Mouse (Mus musculus) limb, embryonic 13.5 days (tissue): ENCODE results near the gene Gatad1. TPM values are rescaled to one million over a fixed set of nuclear protein-coding genes. Genes with fewer than 3 reads are reported as not detected.

Source experiments
- ATAC-seq: fragments of 200-750 bp; cut with Nextera tagmentation; 2 replicates; pipeline ENCODE4 v1.8.0; 2017; ENCODE audit warnings: low read depth, moderate number of reproducible peaks, moderate TSS enrichment; ENCODE audit not compliant: low FRiP score
- H3K27ac ChIP-seq: fragments of 300-500 bp; sonication (generic); 2 replicates; pipeline ENCODE4 v1.5.1; 2015; ENCODE audit warnings: inconsistent platforms, mild to moderate bottlenecking, moderate library complexity
- H3K27me3 ChIP-seq: fragments of 300-500 bp; sonication (generic); 2 replicates; pipeline ENCODE4 v1.6.1; 2015; ENCODE audit warnings: mild to moderate bottlenecking, inconsistent platforms
- H3K36me3 ChIP-seq: fragments of 300-500 bp; sonication (generic); 2 replicates; pipeline ENCODE4 v1.6.1; 2015; ENCODE audit warnings: inconsistent platforms, mild to moderate bottlenecking, moderate library complexity
- H3K4me1 ChIP-seq: fragments of 300-500 bp; sonication (generic); 2 replicates; pipeline ENCODE4 v1.6.1; 2015; ENCODE audit warnings: inconsistent platforms
- H3K4me2 ChIP-seq: fragments of 300-500 bp; sonication (generic); replicated peaks from 2 replicates; pipeline ENCODE4 v1.6.1; 2015; ENCODE audit warnings: inconsistent platforms, mild to moderate bottlenecking, moderate library complexity
- H3K4me3 ChIP-seq: fragments of 300-500 bp; sonication (generic); 2 replicates; pipeline ENCODE4 v1.5.1; 2015; ENCODE audit warnings: moderate library complexity, mild to moderate bottlenecking, inconsistent platforms
- H3K9ac ChIP-seq: fragments of 300-500 bp; sonication (generic); 2 replicates; pipeline ENCODE4 v1.6.1; 2015; ENCODE audit warnings: mild to moderate bottlenecking, inconsistent platforms
- H3K9me3 ChIP-seq: fragments of 300-500 bp; sonication (generic); 2 replicates; pipeline ENCODE4 v1.6.1; 2016; ENCODE audit warnings: inconsistent platforms
- WGBS: fragments of 180-500 bp; shearing (Covaris S2); methylation state at CpG from one replicate; pipeline ENCODE4 v1.1.7; 2015; 5-methylcytosine and 5-hydroxymethylcytosine counted together
- microRNA-seq: library from miRNA; unstranded; fragments of <30 nt; microRNA quantifications from one replicate; pipeline ENCODE4, GENCODE M21; 2016
- polyA plus RNA-seq: library from polyadenylated mRNA; unstranded; fragments of >200 nt; fragmentation: Nextera tagmentation; extraction: Ambion mirVana; gene quantifications from 2 replicates; pipeline ENCODE4 v1.2.1, GENCODE M21; 2015

Gene Gatad1
- polyA plus RNA-seq, 1 experiment from 2014 or later = 60.8 TPM

DNA sequence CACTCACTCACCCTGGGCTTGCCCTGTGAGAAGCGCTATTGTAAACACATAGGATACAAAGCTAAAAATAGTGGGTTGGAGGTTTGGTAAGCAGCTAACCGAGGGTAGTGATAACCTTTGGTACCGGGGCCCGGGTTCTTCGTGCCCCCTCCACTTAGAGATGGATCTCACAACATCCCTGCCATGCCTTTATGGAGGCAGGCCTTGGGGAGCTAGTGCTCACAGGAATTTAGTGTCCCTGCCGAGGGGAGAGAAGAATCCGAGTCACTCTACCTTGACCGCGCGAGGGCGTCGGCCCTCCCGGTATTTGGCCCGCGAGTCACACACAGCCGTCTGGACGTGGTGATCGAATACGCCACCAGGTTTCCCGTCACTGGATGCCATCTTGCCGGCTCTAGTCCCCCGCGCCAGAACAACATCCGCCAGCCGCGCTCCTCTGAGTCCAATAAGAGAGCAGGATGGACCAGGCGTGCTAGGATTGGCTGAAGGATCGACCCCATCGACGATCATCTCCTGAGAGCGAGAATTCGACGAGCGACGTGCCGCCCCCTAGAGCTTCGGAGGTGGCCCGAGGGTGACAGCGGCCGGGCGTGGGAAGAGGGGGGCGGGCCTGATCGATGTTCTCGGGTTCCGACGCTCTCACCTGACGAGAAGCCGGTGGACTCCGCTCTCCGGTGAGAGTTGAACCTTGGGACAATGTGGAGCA, 61.1 kb downstream of the Gatad1 start, which contains the start of gene Pex1:
Gene Pex1 (plus strand): TSS at position 374 of the 706 bp plus-strand sequence.
- under 1% methylated on average over 49 of the region's 50 CpGs for WGBS
- peaks cover 14% of the 10 kb centered on the region for H3K36me3 ChIP-seq
- peak within 1 kb of the TSS; percentile 58; the same call in 1 of the 2 replicates for H3K27ac ChIP-seq
- peak within 1 kb of the TSS; percentile 79 for H3K9ac ChIP-seq
- H3K4me2 ChIP-seq = peak within 1 kb of the TSS; percentile 89
- H3K9me3 ChIP-seq = no peaks in the 10 kb centered on the region
- peak; percentile 97 for ATAC-seq
- no peaks in the 10 kb centered on the region for H3K27me3 ChIP-seq
- H3K4me1 ChIP-seq = peaks cover 16% of the 10 kb centered on the region
- H3K4me3 ChIP-seq = peak within 1 kb of the TSS; percentile 83

Small RNA genes lying within 50 kb of the gene (microRNA-seq; reads per million reads assigned to microRNA genes)
- not detected for gene Gm22926
- gene Gm26238 = not detected

Other genes with a start within 250 kb of the Gatad1 start
- gene Fam133b, start 113.4 kb downstream of the Gatad1 start, polyA plus RNA-seq = 34.1 and 36.8 TPM in 2 replicates
- gene 1700109H08Rik, start 85.6 kb downstream of the Gatad1 start, polyA plus RNA-seq = 3.1 and 4.3 TPM in 2 replicates
- gene Pex1, start 61.1 kb downstream of the Gatad1 start, polyA plus RNA-seq = 22.0 and 22.7 TPM in 2 replicates
- 14.2 and 17.4 TPM in 2 replicates for gene Rbm48, start 60.6 kb downstream of the Gatad1 start, polyA plus RNA-seq
- not detected in 2 replicates for gene Tmbim7, start 6.0 kb downstream of the Gatad1 start, polyA plus RNA-seq
- gene Ankib1, start 145.7 kb upstream of the Gatad1 start, polyA plus RNA-seq = 11.2 and 11.8 TPM in 2 replicates
- gene Krit1, start 146.0 kb upstream of the Gatad1 start, polyA plus RNA-seq = 55.4 and 58.5 TPM in 2 replicates
- 0.06 and 0.10 TPM in 2 replicates for gene Lrrd1, start 188.0 kb upstream of the Gatad1 start, polyA plus RNA-seq
- 8.3 and 9.0 TPM in 2 replicates for gene Mterf1a, start 236.7 kb upstream of the Gatad1 start, polyA plus RNA-seq